Mouse (Mus musculus): ENCODE measurements around the gene A630076J17Rik. TPM values are rescaled to one million over a fixed set of nuclear protein-coding genes. Genes with fewer than 3 reads are reported as not detected.

Gene A630076J17Rik
- not detected for polyA plus RNA-seq (2017; shearing (Covaris generic))

DNA sequence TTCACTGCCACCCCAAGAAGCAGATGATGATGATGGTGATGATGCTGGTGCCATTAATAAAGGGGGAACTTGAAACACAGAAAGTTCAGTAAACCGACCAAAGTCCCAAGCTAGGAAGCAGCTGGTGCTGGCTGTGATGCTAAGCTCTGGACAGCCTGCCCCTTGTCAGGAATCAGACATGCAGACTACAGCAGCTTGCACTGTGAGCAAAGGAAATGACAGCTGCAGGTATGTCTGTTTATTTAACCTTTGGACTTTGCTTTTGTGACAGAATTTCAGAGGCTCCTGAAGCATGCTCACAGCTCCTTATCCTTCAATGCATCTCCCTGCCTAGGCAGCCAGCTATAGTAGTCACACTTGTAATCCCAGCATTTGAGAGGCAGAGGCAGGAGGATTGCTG is at the start of gene A630076J17Rik:
Gene A630076J17Rik, plus strand, starts transcription at position 88 of the 400 bp plus-strand sequence.

DNA sequence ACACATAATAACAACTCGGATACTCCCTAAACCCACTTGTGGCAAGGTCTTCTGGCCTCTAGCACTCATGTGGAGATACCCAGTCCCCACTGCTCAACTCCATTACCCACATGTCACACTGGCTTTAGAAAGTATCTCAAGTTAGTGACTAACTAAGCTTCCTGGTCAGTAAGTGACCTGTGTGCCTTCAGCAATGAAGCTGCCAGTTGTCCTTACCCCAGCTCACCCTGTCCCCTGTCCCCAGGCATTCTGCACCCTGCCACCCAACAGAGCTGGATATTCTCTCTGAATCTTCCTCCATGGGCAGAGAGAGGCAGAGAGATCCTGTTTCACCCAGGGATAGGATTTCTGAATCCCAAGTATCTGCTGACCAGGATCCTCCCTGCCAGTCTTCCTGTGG is 47.7 kb upstream of the A630076J17Rik start, which contains the start of gene Kcna10:
Gene Kcna10, plus strand, starts transcription at position 301 of the 400 bp plus-strand sequence.

GRCm38 (mm10) chr3:107221608-107222007 is 8.8 kb upstream of the A630076J17Rik start, which contains the start of gene Cym:
Gene Cym (minus strand): TSS chr3:107221732.

DNA sequence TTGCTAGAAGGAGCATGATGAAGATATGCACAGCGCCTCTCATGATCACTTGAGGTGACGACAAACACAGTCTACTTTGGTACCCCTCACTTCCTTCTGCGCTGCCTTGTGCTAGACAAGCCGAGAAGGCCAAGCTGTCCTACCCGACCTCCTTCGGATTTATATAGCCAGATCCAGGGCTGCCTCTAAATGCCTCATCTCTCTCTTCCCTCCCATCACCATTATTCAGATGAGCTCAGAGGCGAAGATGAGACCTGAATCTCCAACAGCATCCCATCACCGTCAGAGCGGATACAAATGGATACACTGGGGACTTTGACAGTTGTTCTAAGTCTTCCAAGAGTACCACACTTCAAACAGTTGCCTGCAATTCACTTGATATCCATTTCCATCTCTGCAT is 9.2 kb downstream of the A630076J17Rik start, which contains the start of gene Prok1:
Gene Prok1, minus strand, starts transcription at position 101 of the 400 bp plus-strand sequence.

DNA sequence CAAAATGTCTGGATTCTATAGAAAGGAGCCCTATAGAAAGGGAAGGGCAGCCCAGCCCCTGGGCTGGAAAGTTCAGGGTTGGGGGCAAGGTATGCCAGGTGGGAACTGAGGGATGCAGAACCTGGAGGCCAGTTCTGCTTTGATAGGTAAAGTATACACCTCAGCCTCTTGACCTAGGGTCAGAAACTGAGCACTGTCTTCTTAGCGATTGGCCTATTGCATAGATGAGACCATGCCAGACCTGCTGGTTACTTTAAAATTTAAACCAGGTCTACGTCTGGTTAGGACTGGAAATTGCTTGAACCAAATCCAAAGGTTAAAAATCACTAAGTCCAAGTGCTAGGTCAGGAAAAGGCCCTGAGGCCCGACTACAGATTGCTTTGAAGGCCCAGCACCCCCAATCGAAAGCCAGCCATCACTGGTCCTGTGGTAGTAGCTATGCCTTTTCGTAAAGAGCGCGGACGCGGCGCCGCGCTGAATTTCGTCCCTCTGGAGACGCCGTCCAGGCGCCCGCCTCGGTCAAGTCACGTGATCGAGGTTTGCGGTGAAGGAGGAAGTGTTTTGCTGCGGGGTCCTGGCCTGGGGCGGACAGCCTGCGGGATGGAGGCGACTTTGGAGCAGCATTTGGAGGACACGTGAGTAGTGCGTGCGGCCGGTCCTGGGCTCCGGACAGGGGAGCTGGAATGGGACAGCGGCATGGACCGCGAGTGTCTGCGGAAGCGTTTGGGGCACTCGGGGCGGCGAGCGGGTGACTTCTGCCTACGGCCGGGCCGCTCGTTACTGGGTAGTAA is 48.3 kb downstream of the A630076J17Rik start, which contains the start of gene Lamtor5:
Gene Lamtor5, plus strand, starts transcription at position 380 of the 791 bp plus-strand sequence.

Other genes with a start within 250 kb of the A630076J17Rik start
- gene Kcna3, start 194.4 kb upstream of the A630076J17Rik start, polyA plus RNA-seq (2017; shearing (Covaris generic)), result 7.2 TPM
- gene Kcna2, start 129.5 kb upstream of the A630076J17Rik start, polyA plus RNA-seq (2017; shearing (Covaris generic)), result 1.0 TPM
- gene Kcna10, start 47.6 kb upstream of the A630076J17Rik start, polyA plus RNA-seq (2017; shearing (Covaris generic)), result not detected
- not detected for gene Cym, start 8.9 kb upstream of the A630076J17Rik start, polyA plus RNA-seq (2017; shearing (Covaris generic))
- gene Prok1, start 9.1 kb downstream of the A630076J17Rik start, polyA plus RNA-seq (2017; shearing (Covaris generic)), result 0.67 TPM
- 250 TPM for gene Lamtor5, start 48.2 kb downstream of the A630076J17Rik start, polyA plus RNA-seq (2017; shearing (Covaris generic))
- 1.1 TPM for gene Slc16a4, start 60.6 kb downstream of the A630076J17Rik start, polyA plus RNA-seq (2017; shearing (Covaris generic))
- gene Rbm15, start 103.1 kb downstream of the A630076J17Rik start, polyA plus RNA-seq (2017; shearing (Covaris generic)), result 7.2 TPM
- gene Kcnc4, start 228.9 kb downstream of the A630076J17Rik start, polyA plus RNA-seq (2017; shearing (Covaris generic)), result not detected